Mouse (Mus musculus): ENCODE measurements around the gene Ly6g5c. TPM values are rescaled to one million over a fixed set of nuclear protein-coding genes. Genes with fewer than 3 reads are reported as not detected.

The Ly6g5c gene
- total RNA-seq, 1 experiment from 2014 or later: not detected

DNA sequence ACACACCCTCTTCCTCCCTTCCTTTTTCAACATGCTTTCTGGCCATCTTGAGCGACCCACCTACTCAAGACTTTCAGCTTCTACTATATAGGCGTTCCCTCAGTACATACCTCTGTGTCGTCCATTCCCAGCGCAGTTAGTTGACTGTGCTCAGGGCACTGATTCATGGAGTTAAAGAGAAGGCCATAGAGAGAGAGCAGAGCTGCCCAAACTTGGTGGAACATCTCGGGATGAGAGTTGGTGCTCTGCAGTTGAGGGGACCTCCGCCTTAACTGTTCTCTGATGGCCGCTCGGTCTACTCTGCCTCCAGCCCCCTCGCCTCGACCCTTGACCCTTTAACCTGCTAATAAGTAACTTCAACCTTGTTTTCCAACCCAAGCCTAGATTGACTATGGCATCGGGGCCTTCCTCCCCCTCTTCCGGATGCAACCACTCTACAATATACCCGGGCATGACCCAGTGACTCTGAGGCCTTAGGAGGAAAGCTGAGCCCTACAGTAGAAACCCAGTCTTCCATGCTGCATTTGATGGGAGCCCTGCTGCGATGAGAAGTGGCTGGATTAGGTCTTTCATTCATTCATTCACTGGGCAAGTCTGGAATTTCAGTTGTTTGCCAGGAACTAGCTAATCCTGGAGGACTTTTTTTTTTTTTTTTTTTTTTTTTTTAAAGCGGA is 23.6 kb downstream of the Ly6g5c start, which contains the start of gene Apom:
Apom (minus strand) TSS at position 551 of the 674 bp plus-strand sequence.
- ATAC-seq (ENCODE audit: extremely low read depth, insufficient number of reproducible peaks, low FRiP score, poor library complexity, severe bottlenecking): no peak

GRCm38 (mm10) chr17:35132174-35132560 is 24.1 kb downstream of the Ly6g5c start:
- ATAC-seq (ENCODE audit: extremely low read depth, insufficient number of reproducible peaks, low FRiP score, poor library complexity, severe bottlenecking): no peak

DNA sequence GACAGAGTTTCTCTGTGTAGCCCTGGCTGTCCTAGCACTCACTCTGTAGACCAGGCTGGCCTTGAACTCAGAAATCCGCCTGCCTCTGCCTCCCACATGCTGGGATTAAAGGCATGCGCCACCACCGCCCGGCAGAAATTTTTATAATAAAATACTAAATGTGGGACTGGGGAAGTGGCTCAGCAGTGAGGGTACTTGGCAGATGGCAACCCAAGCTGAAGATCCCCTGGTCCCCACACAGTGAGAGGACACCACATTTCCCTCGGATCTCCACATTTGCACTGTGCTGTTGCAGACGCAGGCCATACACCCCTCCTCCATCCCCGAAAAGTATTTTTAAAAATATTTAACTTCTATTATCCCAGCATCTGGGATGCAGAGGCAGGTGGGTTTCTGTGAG is 25.4 kb downstream of the Ly6g5c start:
- no peak for ATAC-seq (ENCODE audit: extremely low read depth, insufficient number of reproducible peaks, low FRiP score, poor library complexity, severe bottlenecking)

- peak; percentile 76 for ATAC-seq (ENCODE audit: extremely low read depth, insufficient number of reproducible peaks, low FRiP score, poor library complexity, severe bottlenecking)
Observed at GRCm38 (mm10) chr17:35134801-35135590, 26.9 kb downstream of the Ly6g5c start, which contains the start of gene Bag6. Gene Bag6, plus strand, starts transcription at chr17:35135178.

- 0 out of 2 replicates have a peak, but pooled peaks have one; percentile 2 for ATAC-seq (ENCODE audit: extremely low read depth, insufficient number of reproducible peaks, low FRiP score, poor library complexity, severe bottlenecking)
Observed at GRCm38 (mm10) chr17:35135591-35136320, 27.7 kb downstream of the Ly6g5c start.

DNA sequence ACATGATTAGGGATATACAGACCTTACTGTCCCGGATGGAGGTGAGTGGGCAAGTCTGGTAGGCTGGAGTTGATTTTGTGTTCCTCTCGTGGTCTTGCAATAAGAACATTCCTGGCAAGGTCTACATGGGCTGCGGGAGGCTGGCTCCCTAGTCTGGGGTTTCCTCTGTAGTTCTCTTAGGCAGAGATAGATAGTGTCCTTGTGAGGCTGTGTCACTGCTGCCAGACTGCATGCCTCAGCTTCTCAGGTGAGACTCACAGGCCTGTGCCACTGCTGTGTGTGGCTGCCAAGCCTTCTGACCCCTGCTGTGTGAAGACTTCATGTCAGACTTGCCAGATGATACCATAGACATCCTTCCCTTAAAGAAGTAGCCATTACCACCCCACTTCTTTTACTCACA is 31.2 kb downstream of the Ly6g5c start:
- no peak for ATAC-seq (ENCODE audit: extremely low read depth, insufficient number of reproducible peaks, low FRiP score, poor library complexity, severe bottlenecking)

- ATAC-seq (ENCODE audit: extremely low read depth, insufficient number of reproducible peaks, low FRiP score, poor library complexity, severe bottlenecking): no peak
Observed at GRCm38 (mm10) chr17:35140490-35140996, 32.5 kb downstream of the Ly6g5c start.

DNA sequence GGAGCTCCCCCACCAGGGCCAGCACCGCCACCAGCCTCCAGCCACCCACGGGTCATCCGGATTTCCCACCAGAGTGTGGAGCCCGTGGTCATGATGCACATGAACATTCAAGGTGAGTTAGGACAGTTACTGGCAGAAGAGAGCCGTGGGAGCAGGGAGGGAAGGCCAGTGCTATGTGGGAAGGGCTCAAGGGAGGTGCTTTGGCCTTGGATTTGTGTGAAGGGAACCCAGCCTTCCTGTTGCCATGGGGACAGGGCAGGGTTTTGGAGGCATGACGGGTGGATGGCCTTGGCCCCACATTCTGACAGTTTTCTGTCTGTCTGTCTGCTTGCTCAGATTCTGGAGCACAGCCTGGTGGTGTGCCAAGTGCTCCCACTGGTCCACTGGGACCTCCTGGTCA is 33.9 kb downstream of the Ly6g5c start:
- ATAC-seq (ENCODE audit: extremely low read depth, insufficient number of reproducible peaks, low FRiP score, poor library complexity, severe bottlenecking): no peak

- ATAC-seq (ENCODE audit: extremely low read depth, insufficient number of reproducible peaks, low FRiP score, poor library complexity, severe bottlenecking): no peak
Observed at GRCm38 (mm10) chr17:35146139-35146538, 38.1 kb downstream of the Ly6g5c start.

DNA sequence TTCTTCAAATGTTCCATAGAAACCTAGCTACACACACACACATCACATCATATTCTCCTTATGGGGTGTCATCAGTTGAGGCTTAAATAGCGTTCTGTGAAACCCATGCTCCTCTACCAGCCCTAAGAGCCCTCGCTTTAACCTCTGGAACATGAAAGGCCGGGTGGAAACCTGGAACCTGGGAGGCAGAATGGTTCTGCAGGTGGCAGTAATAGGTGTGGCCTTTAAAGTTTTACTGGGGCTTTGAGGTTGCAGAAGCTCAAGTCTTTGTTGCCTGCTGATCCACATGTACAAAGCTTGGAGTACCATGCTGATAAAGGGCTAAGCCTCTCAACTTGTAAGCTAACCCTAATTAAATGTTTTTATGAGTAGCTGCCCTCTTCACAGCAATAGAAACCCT is 39.3 kb downstream of the Ly6g5c start:
- no peak for ATAC-seq (ENCODE audit: extremely low read depth, insufficient number of reproducible peaks, low FRiP score, poor library complexity, severe bottlenecking)

- ATAC-seq (ENCODE audit: extremely low read depth, insufficient number of reproducible peaks, low FRiP score, poor library complexity, severe bottlenecking): no peak
Observed at GRCm38 (mm10) chr17:35147922-35148639, 40.0 kb downstream of the Ly6g5c start.

GRCm38 (mm10) chr17:35152121-35152520 is 44.0 kb downstream of the Ly6g5c start:
- no peak for ATAC-seq (ENCODE audit: extremely low read depth, insufficient number of reproducible peaks, low FRiP score, poor library complexity, severe bottlenecking)

GRCm38 (mm10) chr17:35153077-35153476 is 45.0 kb downstream of the Ly6g5c start:
- ATAC-seq (ENCODE audit: extremely low read depth, insufficient number of reproducible peaks, low FRiP score, poor library complexity, severe bottlenecking): no peak

DNA sequence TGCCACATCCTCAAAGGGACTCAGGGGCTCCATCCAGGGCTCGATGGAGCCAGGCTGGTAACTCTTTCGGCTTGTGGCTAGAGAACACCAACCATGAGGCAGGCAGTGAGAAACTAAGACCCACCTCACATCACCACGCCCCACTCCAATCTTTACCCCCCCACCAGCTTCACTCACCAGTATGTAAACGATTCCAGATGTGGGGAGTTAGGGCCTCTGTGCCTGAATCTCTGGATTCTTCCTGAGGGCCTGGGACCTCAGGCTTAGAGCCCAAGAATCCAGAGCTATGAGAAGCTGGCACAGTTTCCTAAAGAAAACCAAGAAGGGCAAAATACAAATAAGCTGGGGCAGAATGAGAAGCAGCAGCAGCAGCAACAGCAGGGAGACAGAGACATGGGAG is 45.9 kb downstream of the Ly6g5c start:
- no peak for ATAC-seq (ENCODE audit: extremely low read depth, insufficient number of reproducible peaks, low FRiP score, poor library complexity, severe bottlenecking)

- no peak for ATAC-seq (ENCODE audit: extremely low read depth, insufficient number of reproducible peaks, low FRiP score, poor library complexity, severe bottlenecking)
Observed at GRCm38 (mm10) chr17:35154616-35155015, 46.5 kb downstream of the Ly6g5c start.

- ATAC-seq (ENCODE audit: extremely low read depth, insufficient number of reproducible peaks, low FRiP score, poor library complexity, severe bottlenecking): no peak
Observed at GRCm38 (mm10) chr17:35155451-35155850, 47.4 kb downstream of the Ly6g5c start.

DNA sequence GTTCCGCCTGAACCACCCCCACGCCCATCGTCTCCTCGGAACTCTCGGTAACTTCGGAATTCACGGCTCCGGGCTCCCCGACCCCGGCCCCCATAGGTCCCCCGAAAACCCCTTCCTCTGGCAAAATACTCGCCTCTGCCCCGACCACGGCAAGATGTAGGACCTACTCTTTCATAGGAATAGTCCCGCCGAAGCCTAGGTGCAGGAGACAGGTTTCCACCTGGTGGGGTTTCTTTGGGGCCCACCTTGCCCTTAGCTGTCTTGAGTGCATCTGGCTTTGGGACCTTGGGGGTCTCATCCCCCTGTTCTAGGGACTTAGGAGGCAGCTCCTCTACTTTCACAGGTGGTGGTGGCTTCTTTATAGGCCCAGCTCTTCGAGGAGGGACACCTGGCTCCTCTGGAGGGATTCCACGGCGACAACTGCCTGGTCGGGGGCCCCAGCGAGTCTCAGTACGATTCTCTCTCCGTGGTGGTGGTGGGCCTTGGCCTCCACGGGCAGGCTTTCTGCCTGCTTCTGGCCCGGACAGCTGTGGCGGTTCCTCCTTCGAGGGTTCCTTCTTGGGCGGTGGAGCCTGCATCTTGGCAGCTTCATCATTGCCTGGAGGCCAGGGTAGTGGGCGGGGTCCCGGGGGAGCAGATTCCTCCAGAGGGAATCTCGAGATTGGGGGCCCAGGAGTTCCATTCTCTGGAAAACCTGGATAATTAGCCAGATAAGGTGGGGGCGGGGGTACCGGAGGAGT is 48.6 kb downstream of the Ly6g5c start:
- no peak for ATAC-seq (ENCODE audit: extremely low read depth, insufficient number of reproducible peaks, low FRiP score, poor library complexity, severe bottlenecking)

DNA sequence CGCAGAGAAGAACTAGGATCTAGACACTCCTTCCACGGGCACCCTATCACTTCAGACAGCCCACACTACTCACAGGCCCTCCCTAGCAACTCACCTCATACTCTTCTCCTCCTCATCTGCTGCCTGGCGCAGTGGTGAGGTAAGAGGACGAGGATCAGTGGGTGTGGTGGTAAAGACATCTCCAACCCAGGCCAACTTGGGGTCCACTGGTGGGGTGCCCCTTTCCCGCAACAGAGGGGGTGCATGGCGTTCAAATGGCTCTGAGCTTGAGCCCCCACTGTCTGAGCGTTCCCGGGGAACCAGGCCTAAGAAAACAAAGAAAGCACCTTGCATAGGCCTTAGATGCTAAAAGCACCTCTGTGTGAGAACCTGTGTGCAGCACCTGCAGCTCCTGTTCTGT is 49.2 kb downstream of the Ly6g5c start:
- ATAC-seq (ENCODE audit: extremely low read depth, insufficient number of reproducible peaks, low FRiP score, poor library complexity, severe bottlenecking): no peak

Measured in neutrophil, adult 5-6 weeks (primary cell).